Mouse (Mus musculus): ENCODE results near the gene Brd2.

The Brd2 gene

DNA sequence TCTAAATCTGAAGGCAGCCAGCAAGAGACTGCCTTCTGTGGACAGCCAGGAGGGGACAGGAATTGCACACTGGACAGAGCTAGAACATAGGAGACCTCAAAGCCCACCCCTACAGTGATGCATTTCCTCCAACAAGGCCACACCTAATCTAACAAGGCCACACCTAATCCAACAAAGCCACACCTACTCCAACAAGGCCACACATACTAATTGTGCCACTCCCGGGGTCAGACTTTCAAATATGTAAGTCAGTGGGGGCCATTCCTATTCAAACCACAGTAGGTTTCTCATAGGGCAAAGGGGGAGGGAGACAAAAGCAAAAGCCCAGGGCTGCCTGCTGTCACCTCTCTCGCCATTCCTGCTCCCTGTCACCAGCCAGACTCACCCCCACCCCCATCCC lies 35.0 kb downstream of the Brd2 start:
- DNase-seq (ENCODE audit: low spot score in 2 of 2), result no peak

DNA sequence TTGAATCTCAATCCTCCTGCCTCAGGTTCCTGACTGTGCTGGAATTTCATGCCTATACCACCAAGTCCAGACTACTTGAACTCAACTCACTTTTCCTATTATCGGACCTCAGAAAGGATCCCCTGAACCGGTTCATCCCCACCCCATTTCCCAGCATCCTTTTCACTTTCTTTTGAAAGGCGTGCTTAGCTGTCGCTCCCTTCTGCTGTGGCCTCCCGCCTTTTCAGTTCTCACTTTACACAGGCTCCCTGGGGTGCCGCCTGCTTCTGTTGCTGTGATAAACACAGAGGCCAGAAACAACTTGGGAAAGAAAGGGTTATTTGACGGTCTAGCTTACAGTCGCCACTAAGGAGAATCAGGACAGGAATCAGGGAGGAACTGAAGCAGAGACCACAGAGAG lies 39.3 kb downstream of the Brd2 start:
- no peak for DNase-seq (ENCODE audit: low spot score in 2 of 2)

DNA sequence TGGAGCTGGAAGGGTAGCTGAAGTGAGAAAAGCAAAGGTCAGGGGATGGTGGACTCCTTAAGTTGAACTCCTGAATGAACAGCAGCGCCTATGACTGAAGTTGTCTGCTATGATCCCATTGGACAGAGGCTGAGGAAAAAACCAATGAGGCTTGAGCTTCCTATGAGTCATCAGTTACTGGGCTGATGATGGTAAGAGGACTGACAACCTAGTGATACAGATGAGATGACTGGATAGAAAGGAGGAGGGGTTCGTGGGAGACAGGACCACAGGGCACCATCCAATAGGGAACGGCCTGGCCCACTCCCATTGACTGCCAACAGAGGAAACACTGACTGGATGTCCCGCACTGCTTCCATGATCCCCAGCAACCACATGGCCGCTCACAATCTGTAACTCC lies 42.8 kb downstream of the Brd2 start:
- DNase-seq (ENCODE audit: low spot score in 2 of 2), result no peak

DNA sequence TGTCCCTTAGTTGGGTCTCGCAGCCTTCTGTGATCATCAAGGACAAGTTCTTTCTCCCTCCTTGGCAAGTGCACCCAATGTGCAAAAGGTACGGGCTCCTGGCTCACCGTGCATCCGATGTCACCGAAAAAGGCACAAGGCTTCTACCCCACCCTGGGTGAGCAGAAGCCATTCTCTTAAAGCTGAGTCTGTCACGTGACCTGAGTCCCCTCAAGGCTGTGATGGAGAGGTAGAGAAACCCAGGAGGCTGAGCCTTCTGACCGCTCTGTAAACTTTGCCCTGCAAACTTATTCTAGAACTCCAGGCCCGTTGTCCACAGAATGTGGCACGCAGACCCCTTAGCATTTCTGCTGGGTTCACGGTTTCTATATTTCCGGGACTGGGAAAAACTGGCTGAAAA lies 43.4 kb downstream of the Brd2 start:
- no peak for DNase-seq (ENCODE audit: low spot score in 2 of 2)

DNA sequence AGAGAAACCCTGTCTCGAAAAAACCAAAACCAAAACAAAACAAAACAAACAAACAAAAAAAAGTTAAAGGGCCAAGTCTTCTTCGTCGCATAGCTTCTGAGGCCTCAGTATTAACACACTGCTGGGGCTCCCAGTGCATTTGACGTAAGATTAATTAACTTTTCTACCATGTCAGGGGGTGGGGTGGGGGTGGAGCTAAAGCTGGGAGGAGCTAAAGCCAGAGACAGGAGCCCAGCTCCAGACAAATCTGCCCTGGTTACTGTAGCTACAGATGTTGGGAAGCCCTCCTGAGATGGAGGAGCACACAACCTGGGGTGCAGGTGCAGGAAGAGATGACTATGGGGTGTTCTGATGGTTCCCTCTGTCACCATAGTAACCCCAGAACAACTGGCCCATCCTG lies 44.3 kb downstream of the Brd2 start:
- no peak for DNase-seq (ENCODE audit: low spot score in 2 of 2)

DNA sequence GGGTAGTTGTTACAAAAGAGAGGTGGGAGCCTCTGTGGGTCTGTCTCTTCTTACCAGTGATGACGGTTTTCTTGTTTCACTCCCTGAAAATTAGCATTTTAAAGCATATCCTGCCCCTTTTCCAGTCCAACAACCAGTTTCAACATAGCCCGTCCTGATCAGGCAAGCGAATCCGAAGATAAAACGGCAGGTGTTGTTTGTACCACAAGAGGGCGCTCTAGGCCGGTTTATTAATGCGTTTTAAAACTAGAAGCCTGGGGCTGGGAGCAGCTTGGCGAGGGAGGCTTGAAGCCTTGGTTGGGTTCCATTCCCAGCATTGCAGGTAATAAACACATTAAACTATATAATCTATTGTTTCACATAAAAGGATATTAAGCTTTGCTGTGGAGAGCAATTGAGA lies 44.9 kb downstream of the Brd2 start:
- peak; percentile 70 to 87 for DNase-seq (ENCODE audit: low spot score in 2 of 2)

DNA sequence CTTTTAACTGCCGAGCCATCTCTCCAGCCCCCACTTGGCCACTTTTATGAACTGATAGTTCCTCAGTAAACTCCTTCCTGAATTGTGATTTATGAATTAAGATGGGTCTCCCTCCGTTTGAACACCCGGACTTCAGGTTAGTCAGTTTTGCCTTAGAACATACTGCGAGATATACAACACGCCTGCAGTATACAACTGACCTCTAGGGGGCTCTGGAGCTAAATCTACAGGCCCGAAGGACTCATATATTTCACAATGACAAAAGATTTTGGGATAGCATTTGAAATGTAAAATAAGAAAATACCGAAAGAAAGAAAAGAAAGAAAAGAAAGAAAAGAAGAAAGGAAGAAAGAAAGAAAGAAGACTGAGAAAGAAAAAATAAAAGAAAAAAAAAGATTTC lies 47.2 kb downstream of the Brd2 start:
- DNase-seq (ENCODE audit: low spot score in 2 of 2), result peak; percentile 74 to 88

DNA sequence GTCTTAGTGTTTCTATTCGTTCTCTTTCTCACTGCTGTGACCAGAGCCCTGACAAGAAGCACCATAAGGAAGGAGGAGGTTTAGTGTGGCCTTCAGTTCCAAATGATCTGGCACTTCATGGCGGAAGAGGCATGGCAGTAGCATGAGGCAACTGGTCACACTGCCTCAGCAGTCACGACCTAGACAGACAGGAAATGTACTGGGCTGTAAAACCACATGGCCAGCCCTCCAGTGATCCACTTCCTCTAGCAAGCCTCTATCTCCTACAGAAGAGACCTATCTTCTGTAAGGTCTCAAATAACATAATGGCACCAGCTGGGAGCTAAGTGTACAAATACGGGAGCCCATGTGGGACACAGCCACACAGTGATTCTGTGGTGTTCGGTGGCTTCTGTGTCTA lies 50.3 kb downstream of the Brd2 start:
- no peak for DNase-seq (ENCODE audit: low spot score in 2 of 2)

DNA sequence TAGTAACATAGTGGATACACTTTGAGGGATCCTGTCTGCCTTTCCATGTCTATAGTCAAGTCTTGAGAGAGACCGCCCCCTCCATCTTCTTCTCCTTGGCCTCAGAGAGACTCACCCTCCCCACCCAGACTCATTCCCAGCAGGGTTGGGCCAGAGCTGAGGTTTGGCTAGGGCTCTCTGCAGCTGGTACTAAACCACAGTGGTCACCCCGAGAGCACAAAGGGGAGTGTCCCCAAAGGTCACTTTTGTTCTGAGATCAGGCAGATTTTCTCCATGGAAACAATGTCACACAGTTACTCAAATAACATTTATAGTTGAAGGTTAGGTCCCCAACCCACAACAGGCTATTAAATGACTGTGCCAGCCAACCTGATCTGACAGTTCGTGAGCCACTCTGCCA lies 53.6 kb downstream of the Brd2 start:
- DNase-seq (ENCODE audit: low spot score in 2 of 2), result no peak
